Mouse (Mus musculus) gastrocnemius, adult 2 months (tissue): Measurements from ENCODE around the gene Clec4e. TPM values are rescaled to one million over a fixed set of nuclear protein-coding genes. Genes with fewer than 3 reads are reported as not detected.
"Not testable (repeated sequence)": the region's sequence is repeated elsewhere in the genome, so short reads cannot be mapped to it uniquely, and the experiment has no call there.

Experiments
- DNase-seq: peaks from one replicate; pipeline ENCODE4 v3.0.0; 2022
- H3K27ac ChIP-seq: fragments of 200-600 bp; 2 replicates; pipeline ENCODE4 v1.8.1; 2022; ENCODE audit warnings: mild to moderate bottlenecking
- H3K4me3 ChIP-seq: fragments of 200-600 bp; 2 replicates; pipeline ENCODE4 v1.8.1; 2022; ENCODE audit warnings: mild to moderate bottlenecking, moderate library complexity
- CTCF ChIP-seq: fragments of 200-600 bp; IDR thresholded peaks from 2 replicates; pipeline ENCODE4 v1.8.1; 2022; ENCODE audit warnings: antibody characterized with exemption, mild to moderate bottlenecking, moderate library complexity
- intact Hi-C: fragments of 180-260 bp; cut with DNase I; formaldehyde crosslinking; loops from one replicate; pipeline ENCODE4 v1.15.1; 2025
- long read RNA-seq, 2 experiments: library from polyadenylated mRNA; stranded (forward); transcript quantifications; one replicate each; pipeline ENCODE4 v2.0.0; 2021
- total RNA-seq, 2 experiments: library from RNA; stranded (reverse); gene quantifications; 2 replicates each; pipeline ENCODE4 v1.2.3; 2021

The Clec4e gene
- total RNA-seq: not detected
- long read RNA-seq, experiment 1: 0 reads
- long read RNA-seq, experiment 2: 0 reads

DNA sequence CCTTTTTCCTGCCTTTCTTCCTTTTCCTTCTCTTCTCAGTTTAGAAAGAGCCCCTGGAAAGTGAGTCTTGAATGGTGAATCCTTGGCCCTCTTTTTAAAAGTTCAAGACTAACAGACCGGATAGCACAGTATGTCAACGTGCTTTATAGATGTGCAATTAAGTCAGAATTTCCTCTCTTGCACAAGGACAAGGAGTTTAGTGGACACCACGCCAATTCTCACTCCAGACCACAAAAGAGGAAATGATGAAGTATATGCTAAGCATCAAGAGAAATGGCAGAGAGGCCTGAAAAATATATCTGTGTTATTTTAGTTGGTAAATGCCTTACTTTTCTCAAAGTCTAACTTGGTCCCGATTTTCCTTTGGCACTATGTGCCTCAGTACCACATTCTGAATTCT, at the start of gene Clec4e:
Gene Clec4e, minus strand, starts transcription at position 118 of the 400 bp plus-strand sequence.
- no peak within 1 kb of the TSS for H3K27ac ChIP-seq
- H3K4me3 ChIP-seq: no peak within 1 kb of the TSS
- DNase-seq: no peak
- TF ChIP-seq CTCF: no peak
- intact Hi-C loops: no loop called here

DNA sequence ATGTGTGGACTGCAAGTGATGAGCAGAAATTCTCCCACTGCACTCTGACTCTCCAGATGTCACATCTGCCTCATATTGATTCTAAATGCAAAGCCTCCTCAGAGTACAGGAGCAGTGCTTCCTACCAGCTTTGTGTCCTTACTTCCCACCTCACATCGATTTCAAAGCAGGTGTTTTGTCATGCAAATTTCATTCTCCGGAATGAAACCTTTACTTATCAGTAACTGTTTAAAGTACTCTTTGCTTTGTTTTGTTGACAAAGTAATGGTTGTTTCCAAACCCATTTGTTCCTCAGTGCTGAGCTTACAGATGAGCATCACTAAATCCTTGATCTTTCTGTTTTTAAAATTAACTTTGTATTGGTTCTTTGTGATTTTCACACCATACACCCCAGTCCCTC, 42.8 kb upstream of the Clec4e start:
- intact Hi-C loops: no loop called here
- H3K27ac ChIP-seq: no peak overlapping the region
- DNase-seq: no peak
- H3K4me3 ChIP-seq: no peak overlapping the region
- no peak for TF ChIP-seq CTCF

DNA sequence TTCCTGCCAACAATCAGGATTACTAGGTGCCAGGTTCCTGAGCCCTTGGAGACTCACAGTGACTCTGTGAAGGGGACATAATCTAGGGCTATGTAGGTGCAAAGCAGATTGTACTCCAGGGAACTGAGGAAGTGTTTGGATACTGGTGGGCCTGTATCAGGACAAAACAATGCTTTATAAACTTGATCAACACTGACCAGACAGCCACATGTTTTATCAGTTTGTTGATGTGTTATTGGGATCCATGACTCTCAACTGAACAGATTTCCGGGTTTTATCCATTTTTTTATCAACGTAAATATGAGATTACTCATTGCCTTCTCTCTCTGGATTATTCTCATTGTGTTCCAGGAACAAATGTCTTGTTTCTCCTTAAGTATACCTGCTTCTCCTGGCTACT, 18.4 kb upstream of the Clec4e start, which contains the start of gene Vmn2r19:
Gene Vmn2r19, plus strand, starts transcription at position 301 of the 400 bp plus-strand sequence.
- TF ChIP-seq CTCF: no peak
- Histone ChIP-seq H3K27ac (no peak within 1 kb of the TSS), H3K4me3 (no peak within 1 kb of the TSS)
- intact Hi-C loops: no loop called here
- DNase-seq: no peak

DNA sequence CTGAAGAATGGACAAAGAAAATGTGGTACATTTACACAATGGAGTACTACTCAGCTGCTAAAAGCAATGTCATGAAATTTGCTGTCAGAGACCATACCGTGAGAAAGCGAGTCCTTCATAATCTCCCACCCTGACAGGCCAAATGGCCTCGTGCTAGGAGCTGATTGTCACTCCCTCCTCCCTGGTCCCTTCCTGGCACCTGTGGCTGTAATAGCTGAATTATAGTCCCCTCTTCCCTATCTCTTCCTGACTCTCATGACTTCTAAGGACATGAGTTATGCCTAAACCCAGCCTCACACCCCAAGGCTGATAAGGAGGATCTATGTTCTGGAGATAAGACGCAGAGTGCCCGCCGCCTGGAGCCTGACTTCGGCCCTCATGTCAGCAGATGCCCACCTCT, 16.6 kb upstream of the Clec4e start:
- intact Hi-C loops, H3K27ac ChIP-seq, DNase-seq, H3K4me3 ChIP-seq: not testable (repeated sequence)

DNA sequence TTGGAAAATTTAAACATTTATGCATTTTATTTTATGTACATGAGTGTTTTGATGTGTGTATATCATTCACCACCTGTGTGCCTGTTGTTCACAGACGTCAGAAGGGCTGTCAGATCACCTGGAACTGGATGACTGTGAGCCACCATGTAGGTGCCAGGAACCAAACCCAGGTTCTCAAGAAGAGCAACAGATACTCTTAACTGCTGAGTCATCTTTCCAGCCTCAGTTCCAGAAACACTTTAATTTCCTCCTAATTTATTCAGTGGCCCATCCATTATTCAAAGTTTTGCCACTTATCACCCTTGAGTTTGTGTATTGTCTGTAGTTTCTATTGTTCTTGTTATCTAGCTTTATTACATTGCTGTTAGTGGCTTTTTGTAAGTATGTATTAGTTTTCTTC, 7.0 kb upstream of the Clec4e start:
- intact Hi-C loops: no loop called here
- H3K27ac ChIP-seq: no peak overlapping the region
- no peak for DNase-seq
- TF ChIP-seq CTCF: no peak
- no peak overlapping the region for H3K4me3 ChIP-seq

DNA sequence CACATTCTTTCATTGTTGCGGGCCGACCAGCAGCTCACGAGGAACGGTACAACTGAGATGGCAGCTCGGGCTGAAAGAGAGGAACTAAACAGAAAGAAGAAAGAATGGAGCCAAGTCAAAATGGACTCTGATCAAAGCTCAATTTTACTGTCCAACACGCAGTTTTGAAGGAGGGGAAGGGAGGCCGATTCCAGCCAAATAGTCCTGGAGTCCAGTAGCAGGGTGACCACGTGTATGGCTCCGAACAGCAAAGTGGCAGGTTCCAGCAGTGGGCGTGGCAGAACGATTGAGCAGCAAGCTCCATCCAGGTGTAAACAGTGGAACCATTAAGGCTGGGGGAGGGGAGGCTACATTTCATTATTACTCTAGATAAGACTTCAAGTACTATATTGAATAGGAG, 3.8 kb upstream of the Clec4e start:
- H3K27ac ChIP-seq, intact Hi-C loops, DNase-seq, H3K4me3 ChIP-seq: not testable (repeated sequence)

DNA sequence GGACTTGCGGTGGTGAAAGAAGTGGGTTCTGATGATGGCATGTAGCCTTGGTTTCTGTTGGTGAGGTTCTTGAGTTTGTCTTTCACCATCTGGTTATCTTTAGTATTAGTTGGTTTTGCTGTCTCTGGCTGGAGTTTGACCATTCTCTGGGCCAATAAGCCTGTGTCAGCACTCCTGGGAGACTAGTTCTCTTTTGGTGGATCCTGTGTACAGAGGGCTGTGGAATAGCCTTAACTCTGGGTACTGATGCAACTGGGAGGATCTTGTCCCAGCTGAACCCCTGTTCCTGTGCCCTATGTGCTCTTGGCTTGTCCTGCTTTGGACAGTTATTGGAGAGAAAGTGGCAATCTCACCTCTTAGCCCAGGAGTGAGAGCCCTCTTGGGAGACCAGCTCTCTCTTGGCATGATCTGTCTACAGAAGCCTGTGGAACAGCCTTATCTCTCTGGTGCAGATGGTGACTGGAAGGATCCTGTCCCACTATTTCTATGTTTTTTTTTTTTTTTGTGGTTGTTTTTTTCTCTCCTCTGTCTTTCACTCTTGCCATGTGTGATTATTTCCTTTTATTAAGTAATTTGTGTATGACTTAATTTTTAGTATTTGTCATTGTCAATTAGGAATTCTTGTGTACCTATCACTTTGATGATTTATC, 3.2 kb upstream of the Clec4e start:
- Histone ChIP-seq H3K4me3 (no peak overlapping the region), H3K27ac (no peak overlapping the region)
- no peak for TF ChIP-seq CTCF
- DNase-seq: no peak
- intact Hi-C loops: no loop called here

DNA sequence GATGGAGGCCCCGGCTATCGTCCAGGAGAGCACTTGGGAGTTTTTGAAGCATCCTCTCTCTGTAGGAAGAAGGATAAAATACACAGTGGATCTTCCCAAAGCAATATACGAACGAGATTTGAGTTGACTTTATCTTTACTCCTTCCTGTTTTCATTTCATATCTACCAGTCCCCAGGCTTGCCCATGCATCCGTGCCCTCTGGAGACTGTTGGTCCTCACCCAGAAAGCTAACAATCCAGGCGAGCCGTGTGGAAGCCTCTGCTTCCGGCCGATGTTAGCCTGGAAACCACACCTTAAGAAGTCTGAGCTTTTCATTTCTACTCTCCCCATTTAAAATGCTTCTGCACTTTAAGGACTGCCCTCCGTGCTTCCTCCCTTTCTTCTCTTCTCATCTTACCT, 739 bp downstream of the Clec4e start:
- Histone ChIP-seq H3K4me3 (no peak overlapping the region), H3K27ac (no peak overlapping the region)
- no peak for DNase-seq
- intact Hi-C loops: no loop called here
- no peak for TF ChIP-seq CTCF

DNA sequence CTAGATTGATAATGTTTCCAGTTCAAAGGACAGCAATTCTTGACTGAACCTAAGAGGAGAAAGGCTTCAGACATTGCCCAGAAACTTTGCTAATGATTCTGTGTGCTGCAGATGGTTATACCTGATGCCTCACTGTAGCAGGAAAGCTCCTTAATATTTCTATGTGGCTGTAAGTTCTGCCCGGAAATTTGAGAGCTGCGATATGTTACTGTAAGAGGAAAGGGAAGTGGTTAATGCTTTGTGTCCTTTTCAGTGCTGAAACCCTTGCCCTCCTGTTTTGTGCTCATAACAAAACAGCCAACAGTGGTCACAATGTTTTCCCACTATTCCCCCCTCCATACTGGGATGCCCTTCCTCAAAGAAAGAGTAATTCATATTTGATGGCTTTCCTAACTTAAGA, 3.4 kb downstream of the Clec4e start:
- no peak for TF ChIP-seq CTCF
- no peak overlapping the region for H3K27ac ChIP-seq
- intact Hi-C loops: no loop called here
- no peak overlapping the region for H3K4me3 ChIP-seq
- DNase-seq: no peak

DNA sequence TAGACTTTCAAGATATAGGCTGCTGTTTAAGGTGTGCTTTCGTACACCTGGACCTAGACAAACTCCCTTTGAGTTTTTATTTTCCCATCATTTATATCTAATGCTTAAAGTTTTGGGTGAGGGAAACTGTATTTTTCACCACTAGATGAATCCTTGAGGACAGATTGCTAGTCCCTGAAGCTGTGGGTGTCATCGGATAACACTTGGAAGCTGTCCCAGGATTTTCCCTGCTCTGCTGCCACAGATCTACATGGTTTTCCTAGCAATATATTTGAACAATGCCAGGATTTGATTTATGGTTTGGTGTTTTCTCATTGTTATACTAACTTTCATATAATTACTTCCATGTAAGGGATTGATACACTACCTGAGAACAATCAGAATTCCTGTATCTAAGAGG, 10.2 kb downstream of the Clec4e start:
- no peak for DNase-seq
- TF ChIP-seq CTCF: no peak
- intact Hi-C loops: no loop called here
- no peak overlapping the region for H3K4me3 ChIP-seq
- no peak overlapping the region for H3K27ac ChIP-seq

DNA sequence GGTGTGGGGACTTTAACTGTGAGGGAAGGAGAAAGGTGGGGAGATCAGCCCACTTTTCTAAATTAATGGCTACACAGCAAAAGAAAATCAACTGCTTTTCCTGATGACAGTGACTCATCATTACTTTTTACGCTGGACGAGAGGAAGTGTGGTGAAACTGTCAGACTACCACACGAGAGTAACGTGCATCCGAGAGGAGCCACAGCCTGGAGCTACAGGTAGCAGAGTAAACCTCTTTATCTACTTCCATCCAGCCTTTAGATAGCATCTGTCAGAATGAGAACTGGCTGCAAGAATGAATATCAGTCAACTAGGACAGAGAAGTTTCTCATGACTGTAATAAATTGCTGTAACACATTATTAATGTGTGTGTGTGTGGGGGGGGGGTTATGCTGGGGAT, 22.7 kb downstream of the Clec4e start:
- TF ChIP-seq CTCF: no peak
- Histone ChIP-seq H3K27ac (no peak overlapping the region), H3K4me3 (no peak overlapping the region)
- no peak for DNase-seq
- intact Hi-C loops: no loop called here

DNA sequence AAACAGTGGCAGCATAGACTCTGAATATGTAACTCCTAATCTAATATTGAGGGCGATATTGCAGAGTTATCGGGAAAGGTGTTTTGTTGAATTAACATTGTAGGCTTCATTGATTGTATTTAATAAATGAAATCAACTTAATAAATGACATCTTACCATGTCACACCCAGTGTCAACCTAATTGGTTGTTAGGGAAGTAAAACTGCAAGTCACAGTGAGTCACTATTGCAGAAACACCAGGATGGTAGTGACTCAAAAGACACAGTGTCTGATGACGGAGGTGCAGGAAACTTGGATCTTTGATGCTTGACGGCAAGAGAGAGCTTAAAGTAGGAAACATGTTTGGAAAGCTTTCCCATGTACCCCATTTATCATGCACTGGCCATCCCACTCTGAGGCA, 23.9 kb downstream of the Clec4e start:
- no peak for TF ChIP-seq CTCF
- no peak overlapping the region for H3K4me3 ChIP-seq
- intact Hi-C loops: no loop called here
- no peak for DNase-seq
- H3K27ac ChIP-seq: no peak overlapping the region

DNA sequence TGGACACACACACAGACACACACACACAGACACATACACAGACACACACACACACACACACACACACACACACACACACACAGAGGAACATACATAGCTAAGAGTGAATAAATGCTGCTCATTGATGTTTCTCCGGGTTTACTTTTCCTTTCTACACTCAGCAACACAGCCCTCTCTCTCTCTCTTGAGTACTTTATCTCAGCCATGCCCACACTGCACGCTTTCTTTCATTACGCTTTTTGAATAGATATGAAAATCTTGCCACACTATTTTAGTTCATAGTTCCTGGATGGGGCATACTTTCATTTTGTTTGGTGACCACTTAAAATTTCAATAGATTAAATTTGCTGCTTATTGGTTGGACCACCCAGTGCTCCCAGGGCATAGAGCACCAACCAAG, 25.5 kb downstream of the Clec4e start:
- DNase-seq: no peak
- no peak for TF ChIP-seq CTCF
- Histone ChIP-seq H3K27ac (no peak overlapping the region), H3K4me3 (no peak overlapping the region)
- intact Hi-C loops: no loop called here

DNA sequence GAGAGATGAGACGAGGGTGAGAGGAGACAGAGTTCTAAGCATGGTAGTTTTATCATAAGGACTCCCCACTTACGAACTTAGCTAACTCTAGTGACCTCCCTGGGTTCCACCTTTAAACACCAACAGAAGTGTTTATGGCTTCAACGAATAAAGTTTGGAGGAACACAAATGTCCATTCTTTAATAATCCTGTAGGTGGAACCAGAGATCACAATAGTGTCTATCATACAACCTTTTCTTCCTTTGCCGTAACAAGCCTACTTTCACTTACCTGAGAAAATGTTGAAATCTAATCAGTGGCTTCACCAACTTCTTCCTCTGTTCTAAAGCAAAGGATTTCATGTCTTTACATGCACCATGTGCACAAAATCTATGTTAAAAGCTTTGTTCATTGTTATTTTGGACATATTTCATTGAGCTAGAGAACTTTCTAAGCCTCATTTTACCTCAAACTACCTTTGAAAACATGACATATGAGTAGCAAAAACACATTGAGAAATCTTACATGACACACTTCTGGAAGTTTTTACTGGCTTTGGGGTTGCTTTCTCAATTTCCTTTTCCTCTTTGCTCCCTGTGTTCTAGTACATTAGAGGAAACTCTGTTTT, 28.0 kb downstream of the Clec4e start, which contains the start of gene Clec4d:
Gene Clec4d, plus strand, starts transcription at position 557 of the 607 bp plus-strand sequence.
- Histone ChIP-seq H3K4me3 (no peak within 1 kb of the TSS), H3K27ac (no peak within 1 kb of the TSS)
- intact Hi-C loops: no loop called here
- no peak for DNase-seq
- TF ChIP-seq CTCF: 0 out of 2 replicates have a peak, but pooled peaks have one; percentile 4
